Mouse (Mus musculus) embryonic fibroblast, embryonic 13.5 days (primary cell): ENCODE data around the gene Celf2.

Source experiments
- CTCF ChIP-seq: IDR thresholded peaks from 2 replicates; pipeline ENCODE4 v1.5.1; 2011; ENCODE audit warnings: mild to moderate bottlenecking, control low read depth, low read length, moderate library complexity, borderline replicate concordance; ENCODE audit not compliant: insufficient read depth
- POLR2A ChIP-seq: IDR thresholded peaks from 2 replicates; pipeline ENCODE4 v1.6.1; 2011; ENCODE audit warnings: low read depth, mild to moderate bottlenecking, control low read depth, low read length, moderate library complexity

DNA sequence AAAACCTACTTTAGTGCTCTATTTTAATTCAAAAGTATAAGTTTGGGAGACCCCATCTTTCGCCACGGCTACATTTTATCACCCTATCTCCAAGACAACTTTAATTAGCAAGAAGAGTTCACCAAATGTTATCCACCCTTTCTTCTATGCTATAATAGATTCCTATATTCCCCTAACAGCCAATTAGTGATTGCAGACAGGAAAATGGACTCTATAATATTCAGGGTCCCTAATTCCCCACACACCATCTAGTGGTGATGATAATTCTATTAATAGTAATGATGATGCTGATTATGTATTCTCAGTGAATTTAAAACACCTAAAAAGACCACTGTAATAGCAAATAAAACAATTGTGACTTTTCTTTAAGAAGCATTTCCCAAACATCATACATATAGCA, 739.1 kb downstream of the Celf2 start:
- TF ChIP-seq CTCF: no peak
- no peak for TF ChIP-seq POLR2A
